Mouse (Mus musculus) telencephalon, adult 2 months (tissue): Measurements from ENCODE around the gene Birc2.

Source experiments
- DNase-seq: peaks from one replicate; pipeline ENCODE4 v3.0.0-alpha.2; 2011; ENCODE audit warnings: low read depth, low spot score

Birc2 gene

GRCm38 (mm10) chr9:7785396-7785795 lies 51.5 kb downstream of the Birc2 start:
- DNase-seq: no peak

GRCm38 (mm10) chr9:7784615-7785012 lies 52.2 kb downstream of the Birc2 start:
- no peak for DNase-seq

GRCm38 (mm10) chr9:7783823-7784614 lies 52.8 kb downstream of the Birc2 start:
- DNase-seq: no peak

- DNase-seq: no peak
Measured at GRCm38 (mm10) chr9:7780250-7781150, 56.4 kb downstream of the Birc2 start.

- DNase-seq: no peak
Measured at GRCm38 (mm10) chr9:7779786-7780185, 57.1 kb downstream of the Birc2 start.

GRCm38 (mm10) chr9:7778771-7779170 lies 58.1 kb downstream of the Birc2 start:
- no peak for DNase-seq

- no peak for DNase-seq
Measured at GRCm38 (mm10) chr9:7777652-7778051, 59.2 kb downstream of the Birc2 start.

- DNase-seq: no peak
Measured at GRCm38 (mm10) chr9:7776940-7777339, 59.9 kb downstream of the Birc2 start.

- no peak for DNase-seq
Measured at GRCm38 (mm10) chr9:7775986-7776385, 60.9 kb downstream of the Birc2 start.

- DNase-seq: no peak
Measured at GRCm38 (mm10) chr9:7775011-7775410, 61.9 kb downstream of the Birc2 start.

- DNase-seq: no peak
Measured at GRCm38 (mm10) chr9:7774538-7774937, 62.3 kb downstream of the Birc2 start.

GRCm38 (mm10) chr9:7773686-7774085 lies 63.2 kb downstream of the Birc2 start:
- no peak for DNase-seq

- DNase-seq: no peak
Measured at GRCm38 (mm10) chr9:7772773-7773454, 64.0 kb downstream of the Birc2 start.

- no peak for DNase-seq
Measured at GRCm38 (mm10) chr9:7772361-7772760, 64.5 kb downstream of the Birc2 start.

GRCm38 (mm10) chr9:7769491-7769890 lies 67.4 kb downstream of the Birc2 start:
- DNase-seq: no peak

- no peak for DNase-seq
Measured at GRCm38 (mm10) chr9:7769081-7769480, 67.8 kb downstream of the Birc2 start.
